Mouse (Mus musculus) heart, postnatal 0 days (tissue): Measurements from ENCODE around the gene Zbtb21. TPM values are rescaled to one million over a fixed set of nuclear protein-coding genes. Genes with fewer than 3 reads are reported as not detected.

Experiments used
- ATAC-seq: fragments of 200-750 bp; cut with Nextera tagmentation; 2 replicates; pipeline ENCODE4 v1.8.0; 2017; ENCODE audit warnings: low read depth, moderate number of reproducible peaks, moderate library complexity; ENCODE audit not compliant: insufficient read depth
- DNase-seq: peaks from one replicate; pipeline ENCODE4 v3.0.0-alpha.2; 2016; ENCODE audit warnings: low spot score
- H3K27ac ChIP-seq: fragments of 300-500 bp; sonication (generic); 2 replicates; pipeline ENCODE4 v1.5.1; 2014; ENCODE audit warnings: low read depth, mild to moderate bottlenecking
- H3K27me3 ChIP-seq: fragments of 300-500 bp; sonication (generic); 2 replicates; pipeline ENCODE4 v1.6.1; 2014; ENCODE audit warnings: low read length, mixed read lengths; ENCODE audit not compliant: control insufficient read depth, insufficient read depth
- H3K36me3 ChIP-seq: fragments of 300-500 bp; sonication (generic); replicated peaks from 2 replicates; pipeline ENCODE4 v1.6.1; 2014; ENCODE audit warnings: low read length, mixed read lengths; ENCODE audit not compliant: control insufficient read depth, insufficient read depth
- H3K4me1 ChIP-seq: fragments of 300-500 bp; sonication (generic); 2 replicates; pipeline ENCODE4 v1.6.1; 2014; ENCODE audit warnings: antibody characterized with exemption; ENCODE audit not compliant: control insufficient read depth, insufficient read depth
- H3K4me2 ChIP-seq: fragments of 300-500 bp; sonication (generic); 2 replicates; pipeline ENCODE4 v1.6.1; 2014; ENCODE audit warnings: low read depth, mild to moderate bottlenecking, low read length, moderate library complexity
- H3K4me3 ChIP-seq: fragments of 300-500 bp; sonication (generic); 2 replicates; pipeline ENCODE4 v1.5.1; 2014; ENCODE audit warnings: low read depth, low read length
- H3K9ac ChIP-seq: fragments of 300-500 bp; sonication (generic); replicated peaks from 2 replicates; pipeline ENCODE4 v1.6.1; 2014; ENCODE audit warnings: low read depth, low read length, mixed read lengths
- H3K9me3 ChIP-seq: fragments of 300-500 bp; sonication (generic); replicated peaks from 2 replicates; pipeline ENCODE4 v1.6.1; 2016; ENCODE audit warnings: low read length; ENCODE audit not compliant: control insufficient read depth
- CTCF ChIP-seq: IDR thresholded peaks from 2 replicates; pipeline ENCODE4 v1.5.1; 2016; ENCODE audit warnings: antibody characterized with exemption, control low read depth, low read depth
- EP300 ChIP-seq: IDR thresholded peaks from 2 replicates; pipeline ENCODE4 v1.6.1; 2016; ENCODE audit warnings: antibody characterized with exemption, low read depth
- WGBS: fragments of 180-500 bp; shearing (Covaris S2); extraction: QIAGEN DNeasy Blood & Tissue Kit; methylation state at CpG from one replicate; pipeline ENCODE4 v1.1.7; 2014; 5-methylcytosine and 5-hydroxymethylcytosine counted together
- polyA plus RNA-seq: library from polyadenylated mRNA; unstranded; fragments of >200 nt; fragmentation: Nextera tagmentation; extraction: Ambion mirVana; gene quantifications from 2 replicates; pipeline ENCODE4 v1.2.1, GENCODE M21; 2015
- total RNA-seq: library from RNA; depleted of rRNA; stranded (reverse); fragments of >200 nt; gene quantifications from 2 replicates; pipeline ENCODE4 v1.2.3, GENCODE M21; 2014; ENCODE audit warnings: low replicate concordance

Zbtb21 gene
- total and polyA plus RNA-seq, 2 experiments from 2014 or later, result 4.6 to 36.1 TPM

DNA sequence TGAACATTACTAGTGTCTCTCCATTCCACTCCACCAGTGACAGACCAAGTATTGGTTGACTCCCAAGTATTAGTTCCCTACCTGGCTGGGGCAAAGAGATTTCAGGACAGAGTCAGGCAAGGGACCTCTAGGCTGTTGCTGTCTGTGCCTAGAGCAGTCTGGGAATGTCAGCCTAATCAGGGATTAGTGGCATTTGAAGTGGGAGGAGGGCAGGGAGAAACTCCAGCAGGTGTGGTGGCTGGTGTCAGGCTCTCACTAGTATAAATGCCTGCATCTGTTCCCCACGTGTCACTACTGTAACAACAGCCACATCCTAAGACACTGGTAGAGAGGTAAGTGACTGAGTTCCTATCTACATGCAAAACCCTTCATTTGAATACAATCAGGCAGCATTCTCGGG is 42.6 kb downstream of the Zbtb21 start:
- Histone ChIP-seq H3K4me3 (no peak overlapping the region), H3K4me1 (peaks cover 23% of the 10 kb centered on the region), H3K9me3 (no peaks in the 10 kb centered on the region), H3K27ac (no peak overlapping the region), H3K36me3 (no peaks in the 10 kb centered on the region), H3K9ac (no peak overlapping the region), H3K4me2 (no peak overlapping the region), H3K27me3 (no peaks in the 10 kb centered on the region)
- no peak for ATAC-seq
- TF ChIP-seq CTCF (no peak), EP300 (no peak)
- no peak for DNase-seq
- 38% methylated on average over 2 of the region's 2 CpGs for WGBS

- Histone ChIP-seq H3K4me3 (no peak overlapping the region), H3K9ac (no peak overlapping the region), H3K36me3 (0 out of 2 replicates have a peak, but pooled peaks cover 9% of the 10 kb centered on the region), H3K4me1 (no peaks in the 10 kb centered on the region), H3K27ac (no peak overlapping the region), H3K27me3 (no peaks in the 10 kb centered on the region), H3K9me3 (no peaks in the 10 kb centered on the region), H3K4me2 (no peak overlapping the region)
- no peak for TF ChIP-seq CTCF
- TF ChIP-seq EP300, result no peak
- DNase-seq (no peak), ATAC-seq (no peak)
Observed at GRCm38 (mm10) chr16:97912873-97913272, 49.5 kb downstream of the Zbtb21 start.

DNA sequence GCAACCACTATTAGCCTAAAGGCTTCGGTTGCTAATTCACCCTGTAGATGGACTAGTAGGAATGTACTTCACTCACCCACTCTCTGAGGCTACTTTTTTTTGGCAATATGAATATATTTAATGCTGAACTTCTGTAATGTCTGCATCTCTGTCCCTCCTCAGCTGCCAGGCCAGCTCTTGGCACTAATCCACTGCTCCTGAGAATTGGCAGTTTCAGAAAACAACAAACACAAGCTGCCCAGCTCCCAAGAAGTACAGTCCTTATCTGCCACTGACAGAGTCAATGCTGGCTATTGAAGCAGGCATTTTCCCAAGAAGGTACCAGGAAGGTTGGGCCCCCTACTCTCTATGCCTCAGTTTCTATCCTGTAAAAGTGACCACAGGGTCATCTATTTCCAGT is 53.1 kb downstream of the Zbtb21 start:
- Histone ChIP-seq H3K4me2 (no peak overlapping the region), H3K9me3 (no peaks in the 10 kb centered on the region), H3K4me3 (no peak overlapping the region), H3K27ac (no peak overlapping the region), H3K36me3 (0 out of 2 replicates have a peak, but pooled peaks cover 9% of the 10 kb centered on the region), H3K27me3 (no peaks in the 10 kb centered on the region), H3K9ac (no peak overlapping the region), H3K4me1 (peaks cover 13% of the 10 kb centered on the region; the same call in 1 of the 2 replicates)
- WGBS, result 84% methylated on average over 1 of the region's 1 CpGs
- DNase-seq, result no peak
- no peak for ATAC-seq
- TF ChIP-seq EP300 (no peak), CTCF (no peak)

DNA sequence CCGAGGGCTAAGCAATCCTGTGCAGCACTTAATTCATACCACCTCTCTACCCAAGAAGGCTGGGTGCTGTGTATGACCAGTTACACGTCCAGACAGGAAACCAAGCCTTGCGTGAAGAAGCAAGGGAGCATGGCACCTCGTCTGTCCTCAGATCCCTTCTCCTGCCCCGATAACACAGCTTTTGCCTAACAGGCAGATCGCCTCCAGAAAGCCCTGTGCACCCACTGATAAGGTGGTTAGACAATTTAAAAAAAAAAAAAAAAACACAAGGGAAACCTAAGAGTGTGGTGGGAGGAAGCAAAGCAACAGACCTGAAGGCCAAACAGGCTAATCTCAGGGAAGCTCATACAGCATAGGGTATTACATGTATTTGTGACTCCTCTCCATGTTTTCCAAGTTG is 54.9 kb downstream of the Zbtb21 start:
- no peak for DNase-seq
- Histone ChIP-seq H3K9me3 (no peaks in the 10 kb centered on the region), H3K36me3 (0 out of 2 replicates have a peak, but pooled peaks cover 9% of the 10 kb centered on the region), H3K4me1 (peaks cover 13% of the 10 kb centered on the region; the same call in 1 of the 2 replicates), H3K4me3 (no peak overlapping the region), H3K27ac (no peak overlapping the region), H3K9ac (no peak overlapping the region), H3K27me3 (no peaks in the 10 kb centered on the region), H3K4me2 (no peak overlapping the region)
- ATAC-seq, result no peak
- no peak for TF ChIP-seq EP300
- 75% methylated on average over 6 of the region's 6 CpGs for WGBS

- Histone ChIP-seq H3K27me3 (no peaks in the 10 kb centered on the region), H3K9me3 (no peaks in the 10 kb centered on the region), H3K4me2 (no peak overlapping the region), H3K4me1 (peaks cover 13% of the 10 kb centered on the region; the same call in 1 of the 2 replicates), H3K36me3 (0 out of 2 replicates have a peak, but pooled peaks cover 3% of the 10 kb centered on the region), H3K4me3 (no peak overlapping the region), H3K9ac (no peak overlapping the region), H3K27ac (no peak overlapping the region)
- no peak for TF ChIP-seq CTCF
- TF ChIP-seq EP300, result no peak
- ATAC-seq (no peak), DNase-seq (no peak)
Observed at GRCm38 (mm10) chr16:97906337-97906736, 56.1 kb downstream of the Zbtb21 start.

- no peak for DNase-seq
- no peak overlapping the region for H3K4me2 ChIP-seq
- TF ChIP-seq EP300, result no peak
- TF ChIP-seq CTCF, result no peak
- H3K36me3 ChIP-seq, result no peaks in the 10 kb centered on the region
- WGBS, result 41% methylated on average over 2 of the region's 2 CpGs
- H3K27ac ChIP-seq, result peak overlapping the region; percentile 30; the same call in 1 of the 2 replicates
- ATAC-seq, result no peak
- H3K4me3 ChIP-seq, result no peak overlapping the region
- H3K4me1 ChIP-seq, result peaks cover 13% of the 10 kb centered on the region; the same call in 1 of the 2 replicates
- no peaks in the 10 kb centered on the region for H3K9me3 ChIP-seq
- H3K9ac ChIP-seq, result no peak overlapping the region
- H3K27me3 ChIP-seq, result no peaks in the 10 kb centered on the region
Observed at GRCm38 (mm10) chr16:97905449-97905991, 56.9 kb downstream of the Zbtb21 start.
